Mouse (Mus musculus) CD4-positive helper T cell, adult 2 months (primary cell): Measurements from ENCODE around the gene Dock1.

Source experiments
- DNase-seq: peaks from one replicate; pipeline ENCODE4 v3.0.0-alpha.2; 2012; ENCODE audit warnings: low read depth, missing footprints, low spot score

Dock1 gene

GRCm38 (mm10) chr7:135053186-135053715 is 382.8 kb downstream of the Dock1 start:
- DNase-seq = no peak

DNA sequence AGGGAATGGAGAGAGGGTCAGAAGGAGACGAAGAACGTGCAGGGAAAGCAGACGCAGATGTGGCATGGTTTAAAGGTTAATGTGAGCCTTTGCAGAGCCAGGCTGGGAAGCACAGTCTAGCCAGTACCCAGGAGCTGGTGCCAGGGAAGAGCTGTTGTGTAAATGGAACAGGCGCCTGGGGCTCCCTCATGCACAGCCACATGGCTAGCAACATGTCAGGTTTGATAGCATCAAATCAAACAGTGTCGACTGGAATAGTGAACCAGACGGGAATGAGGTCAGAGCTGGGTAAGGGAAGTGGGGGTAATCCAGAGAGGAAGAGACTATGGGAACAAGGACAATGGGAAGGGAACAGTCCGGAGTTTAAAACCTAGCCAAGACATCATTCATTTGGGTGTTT is 384.2 kb downstream of the Dock1 start:
- DNase-seq = no peak

GRCm38 (mm10) chr7:135059071-135059470 is 388.6 kb downstream of the Dock1 start:
- DNase-seq = no peak

DNA sequence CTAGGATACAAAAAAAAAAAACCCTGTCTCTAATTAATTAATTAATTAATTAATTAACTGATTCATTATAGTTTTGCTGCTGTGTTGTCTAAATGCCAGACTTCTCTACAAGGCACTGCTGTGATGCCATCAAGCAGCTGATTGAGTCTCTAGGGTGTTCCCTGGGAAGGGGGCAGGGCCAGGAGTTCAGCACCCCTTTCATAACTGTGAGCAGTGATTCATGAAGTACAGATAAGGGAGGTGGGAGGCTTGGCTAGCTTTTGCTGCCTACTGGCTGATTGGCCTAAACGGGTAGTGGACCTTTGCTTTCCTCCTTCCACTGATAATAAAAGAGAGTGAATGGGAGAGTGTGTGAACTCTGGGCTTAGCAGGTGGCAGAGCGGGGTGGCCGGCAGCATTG is 389.1 kb downstream of the Dock1 start:
- no peak for DNase-seq

GRCm38 (mm10) chr7:135063886-135064285 is 393.4 kb downstream of the Dock1 start:
- DNase-seq = no peak

GRCm38 (mm10) chr7:135065301-135065700 is 394.8 kb downstream of the Dock1 start:
- no peak for DNase-seq

- DNase-seq = no peak
Measured at GRCm38 (mm10) chr7:135068887-135069286, 398.4 kb downstream of the Dock1 start.

- DNase-seq = no peak
Measured at GRCm38 (mm10) chr7:135076904-135077303, 406.4 kb downstream of the Dock1 start.

DNA sequence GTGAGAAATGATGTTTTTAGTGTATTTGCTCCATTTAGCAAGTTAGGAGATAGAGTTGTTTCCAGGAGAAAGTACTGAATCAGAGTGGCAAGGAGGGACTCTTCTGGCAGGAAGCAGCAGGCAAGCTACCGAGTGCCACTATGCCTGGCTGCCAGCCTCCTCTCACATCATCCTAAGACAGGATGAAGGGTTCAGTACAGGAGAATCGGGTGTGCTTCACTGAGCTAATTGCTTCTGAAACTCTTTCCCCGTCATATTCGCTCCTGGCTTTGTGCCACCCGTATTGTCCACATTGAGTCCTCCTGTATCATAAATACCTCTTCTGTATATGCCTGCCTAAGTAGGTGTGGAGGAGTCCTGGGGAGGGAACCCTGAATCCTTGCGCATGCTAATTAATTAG is 406.9 kb downstream of the Dock1 start:
- DNase-seq = no peak

GRCm38 (mm10) chr7:135077806-135078205 is 407.4 kb downstream of the Dock1 start:
- no peak for DNase-seq

- DNase-seq = no peak
Measured at GRCm38 (mm10) chr7:135083421-135083820, 413.0 kb downstream of the Dock1 start.

GRCm38 (mm10) chr7:135084069-135084468 is 413.6 kb downstream of the Dock1 start:
- no peak for DNase-seq

GRCm38 (mm10) chr7:135086556-135086955 is 416.1 kb downstream of the Dock1 start:
- no peak for DNase-seq

DNA sequence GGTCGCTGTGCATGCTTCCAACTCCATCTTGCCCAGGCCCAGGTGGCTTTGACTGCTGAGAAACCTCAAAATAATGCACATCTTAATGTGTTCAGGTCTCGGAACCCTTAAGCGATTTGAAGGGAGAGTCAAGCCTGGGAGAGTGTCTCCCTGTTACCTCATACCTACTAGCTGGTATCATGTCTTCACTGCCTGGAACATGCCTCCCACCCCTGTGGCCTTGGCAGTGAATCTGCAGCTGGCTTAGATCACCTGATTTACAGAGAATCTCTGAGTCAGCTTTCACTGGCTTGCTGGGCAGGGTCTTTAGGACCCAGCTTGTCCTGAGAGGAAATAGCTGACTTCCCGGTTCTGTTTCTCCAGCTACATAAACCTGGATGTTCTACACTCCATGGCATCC is 419.2 kb downstream of the Dock1 start:
- no peak for DNase-seq

GRCm38 (mm10) chr7:135093851-135094250 is 423.4 kb downstream of the Dock1 start:
- no peak for DNase-seq

DNA sequence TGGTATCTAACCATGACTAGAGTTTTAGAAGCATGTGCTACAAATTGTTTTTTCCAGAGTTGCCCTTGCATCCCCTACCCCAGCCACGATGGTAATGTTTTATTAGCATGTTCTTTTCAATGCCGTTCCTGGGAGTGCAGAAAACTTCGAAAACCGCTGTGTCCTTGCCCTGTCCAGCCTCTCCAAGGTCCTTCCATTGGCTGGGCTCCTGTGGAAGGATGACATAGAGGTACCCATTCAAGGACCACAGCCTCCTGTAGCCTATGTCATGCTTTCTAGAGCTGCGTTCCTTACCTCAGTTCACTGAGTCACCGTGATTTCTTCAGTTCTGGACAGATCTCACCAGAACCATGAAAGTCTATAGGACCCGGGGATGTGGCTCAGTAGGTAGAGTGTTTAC is 431.5 kb downstream of the Dock1 start:
- DNase-seq = no peak

DNA sequence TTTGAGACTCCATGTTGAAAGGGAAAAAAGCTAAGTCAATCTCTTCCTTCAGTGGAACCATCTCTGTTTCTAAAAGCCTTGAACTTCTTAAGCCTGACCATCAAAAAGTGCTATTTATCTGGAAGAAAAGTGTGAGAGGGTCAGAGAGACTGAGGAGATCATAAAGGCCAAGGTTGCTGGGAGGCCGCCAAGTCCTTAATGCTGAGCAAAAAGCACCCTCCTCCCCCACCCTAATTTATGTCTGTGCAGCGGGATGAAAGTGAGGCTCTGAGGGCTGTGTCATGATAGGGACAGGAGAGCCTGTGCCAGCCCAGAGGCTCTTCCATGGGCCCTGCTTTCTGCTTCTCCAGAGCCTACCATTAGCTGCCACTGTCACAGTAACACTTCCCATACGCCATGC is 436.1 kb downstream of the Dock1 start:
- no peak for DNase-seq

- DNase-seq = no peak
Measured at GRCm38 (mm10) chr7:135110307-135110706, 439.9 kb downstream of the Dock1 start.

- no peak for DNase-seq
Measured at GRCm38 (mm10) chr7:135125296-135126065, 455.0 kb downstream of the Dock1 start.

DNA sequence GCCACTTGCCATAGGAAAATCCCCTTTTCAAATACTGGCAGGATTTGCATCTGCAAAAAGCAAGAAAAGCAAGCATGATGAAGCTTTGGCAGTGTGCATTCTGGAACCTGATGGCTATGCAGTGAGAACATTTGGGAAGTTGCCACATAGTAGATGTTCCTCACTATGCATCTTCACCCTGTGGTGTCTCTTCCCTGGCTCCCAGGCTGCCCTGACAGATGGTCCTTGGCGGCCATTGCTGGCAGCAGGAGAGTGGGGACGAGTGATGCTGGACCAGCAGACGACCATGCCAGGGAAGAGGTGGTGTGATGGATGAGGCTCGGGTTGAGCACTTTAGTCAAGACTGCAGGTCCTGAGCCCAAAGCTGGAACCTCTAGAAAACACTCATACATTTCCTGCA is 462.0 kb downstream of the Dock1 start:
- DNase-seq = no peak

- no peak for DNase-seq
Measured at GRCm38 (mm10) chr7:135134619-135135018, 464.2 kb downstream of the Dock1 start.

GRCm38 (mm10) chr7:135139153-135139612 is 468.7 kb downstream of the Dock1 start:
- DNase-seq = no peak

DNA sequence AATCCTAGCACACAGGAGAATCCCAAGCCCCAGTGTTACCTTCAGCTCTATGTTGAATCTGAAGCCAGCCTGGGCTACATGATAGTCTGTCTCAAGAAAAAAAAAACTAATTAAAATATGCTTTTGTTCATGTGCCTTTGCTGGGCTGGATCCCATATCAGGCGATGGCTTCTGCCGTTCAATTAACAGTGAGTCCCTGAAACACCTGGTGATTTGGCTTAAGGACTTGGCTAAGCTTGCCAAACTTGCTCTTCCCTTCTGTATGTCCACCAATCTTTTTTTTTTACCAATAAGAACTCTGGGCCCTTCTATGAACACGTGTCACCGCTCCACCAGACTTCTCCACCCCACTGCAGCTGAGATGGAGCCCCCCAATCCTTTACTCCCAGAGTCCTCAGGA is 474.3 kb downstream of the Dock1 start:
- DNase-seq = no peak
